Mouse (Mus musculus): ENCODE measurements around the gene Cdc42ep3.

DNA sequence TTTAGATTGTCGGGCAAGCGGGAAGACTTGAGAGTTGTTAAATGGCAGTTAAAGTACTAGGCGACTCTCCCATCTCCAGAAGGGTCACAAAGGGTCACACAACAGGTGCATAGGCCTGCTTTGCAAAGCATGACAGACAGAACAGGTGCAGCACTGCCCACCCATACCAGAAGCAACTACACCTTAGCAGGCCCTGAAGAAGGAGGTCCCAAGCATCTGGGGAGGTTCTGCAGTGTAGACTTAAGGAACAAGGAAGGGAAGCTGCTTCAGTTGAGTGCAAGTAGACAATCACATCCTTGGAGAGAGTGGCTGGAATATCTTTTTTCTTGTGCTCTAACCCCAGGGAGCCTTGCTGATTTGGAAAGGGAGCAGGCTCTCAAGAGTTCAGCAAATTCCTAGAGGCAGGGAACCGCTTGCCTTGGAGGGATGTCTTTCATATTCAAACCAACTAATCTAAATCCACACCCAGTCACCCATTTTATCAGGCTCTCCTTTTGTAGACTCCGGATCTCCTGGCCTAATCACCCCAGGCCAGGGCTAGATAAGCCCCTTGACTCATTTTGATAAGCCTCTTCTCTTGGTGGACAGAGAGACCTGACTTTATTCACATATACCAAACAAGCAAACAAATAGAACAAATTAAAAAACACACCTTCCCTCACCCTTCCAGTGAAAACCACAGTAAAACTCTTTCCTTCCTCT lies 10.0 kb upstream of the Cdc42ep3 start:
- no peak for TF ChIP-seq CTCF (IDR thresholded peaks at IDR 0.05; ENCODE audit: low read depth, low read length)
- TF ChIP-seq POLR2A (IDR thresholded peaks at IDR 0.05; ENCODE audit: borderline replicate concordance, low read depth, low read length), result no peak

Data from bone marrow macrophage, adult 2 months (primary cell).